Mouse (Mus musculus) thymus, adult 18-20 months (tissue): Measurements from ENCODE around the gene Slc29a2.
"Not testable (repeated sequence)": the region's sequence is repeated elsewhere in the genome, so short reads cannot be mapped to it uniquely, and the experiment has no call there.

ENCODE experiments used
- DNase-seq, 2 experiments: peaks; one replicate each; pipeline ENCODE4 v3.0.0; 2022; ENCODE audit warnings: mixed read lengths in 2 of 2

Gene Slc29a2

GRCm38 (mm10) chr19:5023621-5024479 is at the start of gene Slc29a2:
Gene Slc29a2, plus strand, starts transcription at chr19:5023860.
- DNase-seq, result peak; percentile 81 to 83

- DNase-seq, result no peak
Measured at GRCm38 (mm10) chr19:4981767-4982166, 41.9 kb upstream of the Slc29a2 start.

- DNase-seq, result peak; percentile 61 to 62
Measured at GRCm38 (mm10) chr19:4989013-4989412, 34.6 kb upstream of the Slc29a2 start.

- no peak for DNase-seq
Measured at GRCm38 (mm10) chr19:4989434-4990255, 34.0 kb upstream of the Slc29a2 start.

- DNase-seq, result no peak
Measured at GRCm38 (mm10) chr19:4990256-4990625, 33.4 kb upstream of the Slc29a2 start, which contains the start of gene Npas4. Gene Npas4, minus strand, starts transcription at chr19:4990316.

GRCm38 (mm10) chr19:4990716-4991115 is 32.9 kb upstream of the Slc29a2 start:
- DNase-seq, result no peak

- DNase-seq, result no peak
Measured at GRCm38 (mm10) chr19:4992371-4992770, 31.3 kb upstream of the Slc29a2 start.

- DNase-seq, result no peak
Measured at GRCm38 (mm10) chr19:4992904-4993303, 30.8 kb upstream of the Slc29a2 start.

GRCm38 (mm10) chr19:4994043-4994442 is 29.6 kb upstream of the Slc29a2 start:
- no peak for DNase-seq

GRCm38 (mm10) chr19:4999445-5000140 is 24.1 kb upstream of the Slc29a2 start:
- no peak for DNase-seq

- peak; percentile 67 to 75 for DNase-seq
Measured at GRCm38 (mm10) chr19:5001666-5002406, 21.8 kb upstream of the Slc29a2 start.

GRCm38 (mm10) chr19:5003644-5004043 is 20.0 kb upstream of the Slc29a2 start:
- DNase-seq, result not testable (repeated sequence)

GRCm38 (mm10) chr19:5004925-5005324 is 18.7 kb upstream of the Slc29a2 start:
- DNase-seq, result no peak

- DNase-seq, result no peak
Measured at GRCm38 (mm10) chr19:5013138-5013537, 10.5 kb upstream of the Slc29a2 start.

GRCm38 (mm10) chr19:5014961-5015398 is 8.7 kb upstream of the Slc29a2 start:
- no peak for DNase-seq

GRCm38 (mm10) chr19:5016221-5016742 is 7.4 kb upstream of the Slc29a2 start:
- DNase-seq, result no peak

- peak; percentile 43 to 45 for DNase-seq
Measured at GRCm38 (mm10) chr19:5016782-5017181, 6.9 kb upstream of the Slc29a2 start.

- no peak for DNase-seq
Measured at GRCm38 (mm10) chr19:5017611-5018010, 6.0 kb upstream of the Slc29a2 start.

- no peak for DNase-seq
Measured at GRCm38 (mm10) chr19:5018191-5018590, 5.5 kb upstream of the Slc29a2 start.

- no peak for DNase-seq
Measured at GRCm38 (mm10) chr19:5021416-5021815, 2.2 kb upstream of the Slc29a2 start.

- no peak for DNase-seq
Measured at GRCm38 (mm10) chr19:5026111-5026510, 2.5 kb downstream of the Slc29a2 start.

GRCm38 (mm10) chr19:5032686-5033085 is 9.0 kb downstream of the Slc29a2 start:
- no peak for DNase-seq
